Mouse (Mus musculus) NIH3T3 (cell line): ENCODE results near the gene Selenon.

Experiments
- DNase-seq: peaks from one replicate; pipeline ENCODE4 v3.0.0-alpha.2; 2012; ENCODE audit warnings: low read depth

Gene Selenon

GRCm38 (mm10) chr4:134546814-134547705 is 4.9 kb downstream of the Selenon start:
- peak; percentile 77 for DNase-seq

- DNase-seq, result peak; percentile 93
Observed at GRCm38 (mm10) chr4:134543261-134543660, 8.7 kb downstream of the Selenon start.

- no peak for DNase-seq
Observed at GRCm38 (mm10) chr4:134542726-134543125, 9.2 kb downstream of the Selenon start.

- no peak for DNase-seq
Observed at GRCm38 (mm10) chr4:134538997-134539580, 12.9 kb downstream of the Selenon start.

- peak; percentile 51 for DNase-seq
Observed at GRCm38 (mm10) chr4:134535787-134536151, 16.2 kb downstream of the Selenon start.

GRCm38 (mm10) chr4:134534932-134535786 is 16.8 kb downstream of the Selenon start, which contains the start of gene Mtfr1l:
Mtfr1l (minus strand) TSS chr4:134535387.
- DNase-seq, result peak; percentile 96

- peak; percentile 64 for DNase-seq
Observed at GRCm38 (mm10) chr4:134534124-134534886, 17.7 kb downstream of the Selenon start.

GRCm38 (mm10) chr4:134533421-134533820 is 18.5 kb downstream of the Selenon start:
- no peak for DNase-seq

GRCm38 (mm10) chr4:134532928-134533327 is 19.0 kb downstream of the Selenon start:
- no peak for DNase-seq

GRCm38 (mm10) chr4:134526220-134526619 is 25.7 kb downstream of the Selenon start:
- no peak for DNase-seq

- no peak for DNase-seq
Observed at GRCm38 (mm10) chr4:134525806-134526205, 26.2 kb downstream of the Selenon start.

- DNase-seq, result no peak
Observed at GRCm38 (mm10) chr4:134523447-134523846, 28.5 kb downstream of the Selenon start.

- DNase-seq, result no peak
Observed at GRCm38 (mm10) chr4:134519281-134519680, 32.7 kb downstream of the Selenon start.

GRCm38 (mm10) chr4:134518541-134518940 is 33.4 kb downstream of the Selenon start:
- no peak for DNase-seq

- no peak for DNase-seq
Observed at GRCm38 (mm10) chr4:134517719-134518118, 34.2 kb downstream of the Selenon start.

GRCm38 (mm10) chr4:134516981-134517380 is 35.0 kb downstream of the Selenon start:
- no peak for DNase-seq

GRCm38 (mm10) chr4:134515614-134516013 is 36.4 kb downstream of the Selenon start:
- DNase-seq, result no peak

GRCm38 (mm10) chr4:134514309-134514930 is 37.5 kb downstream of the Selenon start:
- no peak for DNase-seq

GRCm38 (mm10) chr4:134512798-134513197 is 39.2 kb downstream of the Selenon start:
- DNase-seq, result peak; percentile 17

- no peak for DNase-seq
Observed at GRCm38 (mm10) chr4:134511730-134512129, 40.2 kb downstream of the Selenon start.

GRCm38 (mm10) chr4:134510845-134511411 is 41.0 kb downstream of the Selenon start, which contains the start of gene Aunip:
Aunip (plus strand) TSS chr4:134510999.
- DNase-seq, result peak; percentile 91
